Mouse (Mus musculus) myocyte (in vitro differentiated cells): Measurements from ENCODE around the gene Cited2. TPM values are rescaled to one million over a fixed set of nuclear protein-coding genes. Genes with fewer than 3 reads are reported as not detected.

Experiments used
- H3K27me3 ChIP-seq: one replicate; pipeline ENCODE4 v1.6.1; 2011; ENCODE audit not compliant: control insufficient read depth, insufficient read depth, insufficient read length
- H3K36me3 ChIP-seq: one replicate; pipeline ENCODE4 v1.6.1; 2011; ENCODE audit not compliant: control insufficient read depth, insufficient read depth
- H3K4me2 ChIP-seq: one replicate; pipeline ENCODE4 v1.6.1; 2011; ENCODE audit warnings: low read depth, control low read depth
- H3K4me3 ChIP-seq: one replicate; pipeline ENCODE4 v1.5.1; 2011; ENCODE audit warnings: mild to moderate bottlenecking, control low read depth, moderate library complexity
- H3K79me2 ChIP-seq: one replicate; pipeline ENCODE4 v1.6.1; 2011; ENCODE audit not compliant: control insufficient read depth, insufficient read depth
- H3ac ChIP-seq: one replicate; pipeline ENCODE4 v1.6.1; 2011; ENCODE audit not compliant: control insufficient read depth, insufficient read length
- CEBPB ChIP-seq: IDR thresholded peaks from 2 replicates; pipeline ENCODE4 v1.6.1; 2011; ENCODE audit warnings: mild to moderate bottlenecking, moderate library complexity; ENCODE audit not compliant: poor library complexity, insufficient read depth, severe bottlenecking
- E2F4 ChIP-seq: IDR thresholded peaks from one replicate; pipeline ENCODE4 v1.6.1; 2011; ENCODE audit warnings: mild to moderate bottlenecking, control low read depth, moderate library complexity; ENCODE audit not compliant: insufficient read depth
- MAX ChIP-seq: IDR thresholded peaks from one replicate; pipeline ENCODE4 v1.6.1; 2011; ENCODE audit warnings: low read depth, mild to moderate bottlenecking, control low read depth
- MYOD1 ChIP-seq, 3 experiments: IDR thresholded peaks; one replicate each; pipeline ENCODE4 v1.6.1; 2011; ENCODE audit warnings: control low read depth in 2 of 3, low read depth in 2 of 3, mild to moderate bottlenecking in 2 of 3, moderate library complexity in 1 of 3; ENCODE audit not compliant: insufficient read length in 2 of 3, control insufficient read depth in 1 of 3
- MYOG ChIP-seq, 3 experiments: IDR thresholded peaks; one replicate each; pipeline ENCODE4 v1.6.1; 2011; ENCODE audit warnings: control low read depth in 2 of 3, low read depth in 2 of 3, mild to moderate bottlenecking in 2 of 3; ENCODE audit not compliant: insufficient read length in 2 of 3, control insufficient read depth in 1 of 3, insufficient read depth in 1 of 3
- POLR2A ChIP-seq: IDR thresholded peaks from one replicate; pipeline ENCODE4 v1.6.1; 2011; ENCODE audit warnings: low read depth, mild to moderate bottlenecking, control low read depth, moderate library complexity; ENCODE audit not compliant: insufficient read length
- POLR2AphosphoS2 ChIP-seq: IDR thresholded peaks from one replicate; pipeline ENCODE4 v1.6.1; 2011; ENCODE audit warnings: low read depth, control low read depth; ENCODE audit not compliant: insufficient read length
- REST ChIP-seq: IDR thresholded peaks from one replicate; pipeline ENCODE4 v1.6.1; 2011; ENCODE audit warnings: mild to moderate bottlenecking, control low read depth, moderate library complexity; ENCODE audit not compliant: insufficient read depth, insufficient read length
- SRF ChIP-seq: IDR thresholded peaks from one replicate; pipeline ENCODE4 v1.6.1; 2011; ENCODE audit warnings: low read depth; ENCODE audit not compliant: control insufficient read depth, insufficient read length
- TCF12 ChIP-seq: IDR thresholded peaks from one replicate; pipeline ENCODE4 v1.6.1; 2011; ENCODE audit warnings: mild to moderate bottlenecking, control low read depth; ENCODE audit not compliant: poor library complexity, insufficient read depth, severe bottlenecking
- TCF3 ChIP-seq: IDR thresholded peaks from one replicate; pipeline ENCODE4 v1.6.1; 2011; ENCODE audit warnings: low read depth, control low read depth; ENCODE audit not compliant: insufficient read length
- USF1 ChIP-seq: IDR thresholded peaks from one replicate; pipeline ENCODE4 v1.6.1; 2011; ENCODE audit warnings: low read depth, mild to moderate bottlenecking, control low read depth, moderate library complexity
- polyA plus RNA-seq: library from polyadenylated mRNA; unstranded; fragments of >200 nt; fragmentation: generic; extraction: Trizol; gene quantifications from one replicate; pipeline ENCODE4 v1.2.1, GENCODE M21; 2012; ENCODE audit warnings: missing spikeins

Gene Cited2
- polyA plus RNA-seq, 1 experiment: 70.4 TPM

- Histone ChIP-seq H3K36me3 (peaks cover 7% of the 10 kb centered on the region), H3K4me3 (no peak overlapping the region), H3K27me3 (no peaks in the 10 kb centered on the region), H3K4me2 (peak overlapping the region; percentile 82), H3ac (no peak overlapping the region), H3K79me2 (peaks cover 31% of the 10 kb centered on the region)
- no peak for TF ChIP-seq MYOG (IDR thresholded peaks at IDR 0.05; ENCODE audit: control insufficient read depth in 1 of 3, insufficient read depth in 1 of 3, insufficient read length in 2 of 3, low read depth in 2 of 3)
- no peak for TF ChIP-seq E2F4
- no peak for TF ChIP-seq POLR2A
- peak in 2 of 3 experiments; percentile 27 to 33 for TF ChIP-seq MYOD1 (IDR thresholded peaks at IDR 0.05; ENCODE audit: control insufficient read depth in 1 of 3, insufficient read length in 2 of 3, low read depth in 2 of 3)
- no peak for TF ChIP-seq TCF3
- TF ChIP-seq USF1: no peak
- no peak for TF ChIP-seq REST
- TF ChIP-seq POLR2AphosphoS2: peak; percentile 14
- no peak for TF ChIP-seq TCF12
- TF ChIP-seq CEBPB: peak; percentile 61; the same call in 1 of the 2 replicates
Measured at GRCm38 (mm10) chr10:17727161-17727925, 4.3 kb downstream of the Cited2 start.

GRCm38 (mm10) chr10:17727926-17728279, 4.9 kb downstream of the Cited2 start:
- Histone ChIP-seq H3K27me3 (no peaks in the 10 kb centered on the region), H3K36me3 (peaks cover 7% of the 10 kb centered on the region), H3K79me2 (peaks cover 31% of the 10 kb centered on the region), H3K4me2 (peak overlapping the region; percentile 82), H3ac (no peak overlapping the region), H3K4me3 (no peak overlapping the region)
- TF ChIP-seq SRF: no peak
- no peak for TF ChIP-seq MYOG (IDR thresholded peaks at IDR 0.05; ENCODE audit: control insufficient read depth in 1 of 3, insufficient read depth in 1 of 3, insufficient read length in 2 of 3, low read depth in 2 of 3)
- TF ChIP-seq POLR2A: no peak
- no peak for TF ChIP-seq MAX
- no peak for TF ChIP-seq POLR2AphosphoS2
- TF ChIP-seq CEBPB: no peak
- no peak for TF ChIP-seq TCF3
- no peak for TF ChIP-seq REST
- no peak for TF ChIP-seq USF1
- TF ChIP-seq E2F4: no peak
- no peak for TF ChIP-seq TCF12
- TF ChIP-seq MYOD1 (IDR thresholded peaks at IDR 0.05; ENCODE audit: control insufficient read depth in 1 of 3, insufficient read length in 2 of 3, low read depth in 2 of 3): no peak

DNA sequence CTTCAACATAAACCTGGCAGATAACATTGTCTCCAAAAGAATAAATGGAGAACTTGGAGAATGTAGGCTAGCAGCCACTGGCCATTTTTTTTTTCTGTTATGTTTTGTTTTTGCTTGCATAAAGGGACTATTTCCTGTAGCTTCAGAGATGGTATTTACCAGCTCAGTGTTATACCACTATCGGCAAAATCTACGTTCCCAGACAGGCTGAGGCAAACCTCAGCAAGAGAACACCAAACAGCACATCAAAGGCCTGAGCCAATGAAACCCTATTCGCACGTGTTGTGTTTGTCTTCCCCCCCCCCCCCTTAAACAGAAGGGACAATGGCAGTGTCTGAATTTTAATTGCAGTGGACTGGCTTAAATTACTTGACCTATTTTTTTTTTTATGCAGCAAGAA, 5.7 kb downstream of the Cited2 start:
- no peak for TF ChIP-seq POLR2AphosphoS2
- no peak for TF ChIP-seq CEBPB
- no peak for TF ChIP-seq TCF12
- TF ChIP-seq MYOG (IDR thresholded peaks at IDR 0.05; ENCODE audit: control insufficient read depth in 1 of 3, insufficient read depth in 1 of 3, insufficient read length in 2 of 3, low read depth in 2 of 3): no peak
- TF ChIP-seq TCF3: no peak
- TF ChIP-seq MAX: no peak
- TF ChIP-seq MYOD1 (IDR thresholded peaks at IDR 0.05; ENCODE audit: control insufficient read depth in 1 of 3, insufficient read length in 2 of 3, low read depth in 2 of 3): no peak
- TF ChIP-seq USF1: no peak
- TF ChIP-seq POLR2A: no peak
- no peak for TF ChIP-seq E2F4
- TF ChIP-seq SRF: no peak
- TF ChIP-seq REST: no peak
- no peaks in the 10 kb centered on the region for H3K27me3 ChIP-seq
- peaks cover 7% of the 10 kb centered on the region for H3K36me3 ChIP-seq
- no peak overlapping the region for H3K4me2 ChIP-seq
- H3K79me2 ChIP-seq: peaks cover 27% of the 10 kb centered on the region
- no peak overlapping the region for H3K4me3 ChIP-seq
- H3ac ChIP-seq: no peak overlapping the region

DNA sequence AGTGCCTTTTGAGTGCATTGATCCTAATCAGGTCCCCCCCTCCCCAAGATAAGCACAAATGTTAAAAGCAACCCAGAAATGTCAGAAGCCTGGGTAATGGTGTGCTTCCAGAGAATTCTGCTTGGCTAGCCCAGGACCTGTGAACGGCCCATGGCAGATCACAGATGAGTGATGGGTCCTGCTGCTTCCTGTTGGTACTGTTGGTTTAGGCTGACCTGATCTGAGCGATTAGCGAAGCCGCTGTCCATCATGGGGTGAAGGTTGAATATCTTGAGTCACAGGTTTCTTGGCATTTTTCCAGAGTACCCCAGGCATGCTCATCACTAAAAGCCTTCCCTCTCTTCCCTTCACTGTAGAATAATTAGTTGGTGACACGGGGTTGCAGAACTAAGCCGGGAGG, 6.5 kb downstream of the Cited2 start:
- TF ChIP-seq POLR2A (no peak), MAX (no peak), SRF (no peak), USF1 (no peak)
- H3K79me2 ChIP-seq: peaks cover 19% of the 10 kb centered on the region

DNA sequence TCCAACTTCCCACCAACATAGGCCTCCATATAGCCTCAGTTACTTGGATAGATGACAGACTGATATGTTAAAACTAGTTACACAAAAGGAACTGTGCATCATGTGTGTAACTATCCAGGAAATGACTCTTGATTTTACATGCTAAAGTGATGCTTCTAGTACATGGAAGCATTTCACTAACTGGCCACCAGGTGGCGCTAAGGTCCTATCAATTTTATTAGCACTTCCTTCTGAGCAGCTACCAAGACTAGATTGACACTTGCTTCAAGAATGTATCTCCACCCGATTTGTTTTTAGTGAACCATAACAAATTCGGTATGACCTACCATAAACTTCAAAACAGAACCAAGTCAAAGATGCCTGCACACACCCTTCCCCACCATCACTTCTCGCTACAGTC, 10.0 kb downstream of the Cited2 start:
- no peak overlapping the region for H3K4me2 ChIP-seq
- no peaks in the 10 kb centered on the region for H3K27me3 ChIP-seq
- no peaks in the 10 kb centered on the region for H3K79me2 ChIP-seq
- H3K36me3 ChIP-seq: no peaks in the 10 kb centered on the region
- TF ChIP-seq TCF12: no peak
- TF ChIP-seq POLR2A: no peak
- no peak overlapping the region for H3ac ChIP-seq
- no peak overlapping the region for H3K4me3 ChIP-seq

More for the DNA sequence above, 6.5 kb downstream of the Cited2 start:
- H3K4me3 ChIP-seq: no peak overlapping the region
- no peak overlapping the region for H3ac ChIP-seq
- no peak overlapping the region for H3K4me2 ChIP-seq
- H3K27me3 ChIP-seq: no peaks in the 10 kb centered on the region
- peaks cover 7% of the 10 kb centered on the region for H3K36me3 ChIP-seq
